ENCODE assay signal across 10 mouse cellular contexts in genomic region chr11:114830433-114830773, GRCm38 (mm10). TPM values are rescaled to one million over a fixed set of nuclear protein-coding genes. Genes with fewer than 3 reads are reported as not detected.
DNase-seq lines count a peak whose midpoint lies in the region; ATAC-seq lines count a peak whose summit lies in the region.
"Had no signal": no experiment of that assay in that cellular context is flagged by ENCODE, and none has a peak within 500 bp of the region (broad histone marks: within the 10 kb centered on the region; RNA-seq: fewer than 3 reads in every experiment).

No protein-coding gene starts in this region.

- no peaks in the 10 kb centered on the region for H3K9me3 ChIP-seq in heart, embryonic 16.5 days (replicated peaks; ENCODE audit: control insufficient read depth, low read length)
- H3K9me3 ChIP-seq in embryonic facial prominence, embryonic 13.5 days = no peaks in the 10 kb centered on the region
- no peaks in the 10 kb centered on the region for H3K9me3 ChIP-seq in intestine, embryonic 15.5 days
- no peaks in the 10 kb centered on the region for H3K9me3 ChIP-seq in midbrain, embryonic 12.5 days

- ATAC-seq in heart, embryonic 16.5 days (replicated peaks; ENCODE audit: extremely low read depth, insufficient read depth, low FRiP score) = peak; percentile 5; the same call in 1 of the 2 replicates
- ATAC-seq in embryonic facial prominence, embryonic 13.5 days (ENCODE audit: insufficient number of reproducible peaks, insufficient read depth, low FRiP score, low TSS enrichment, low read depth) = no peak
- ATAC-seq in intestine, embryonic 15.5 days = no peak
- ATAC-seq in midbrain, embryonic 12.5 days (ENCODE audit: low FRiP score, low read depth) = no peak

- H3K36me3 ChIP-seq in heart, embryonic 16.5 days (ENCODE audit: control insufficient read depth, insufficient read depth) = no peaks in the 10 kb centered on the region
- no peaks in the 10 kb centered on the region for H3K36me3 ChIP-seq in embryonic facial prominence, embryonic 13.5 days
- H3K36me3 ChIP-seq in intestine, embryonic 15.5 days = no peaks in the 10 kb centered on the region
- no peaks in the 10 kb centered on the region for H3K36me3 ChIP-seq in midbrain, embryonic 12.5 days

- peak overlapping the region; percentile 59 for H3K9ac ChIP-seq in heart, embryonic 16.5 days (ENCODE audit: low read length)
- peak overlapping the region; percentile 66 for H3K9ac ChIP-seq in embryonic facial prominence, embryonic 13.5 days
- 0 out of 2 replicates have a peak overlapping the region, but pooled peaks have one; percentile 0 for H3K9ac ChIP-seq in intestine, embryonic 15.5 days
- peak overlapping the region; percentile 39; the same call in 1 of the 2 replicates for H3K9ac ChIP-seq in midbrain, embryonic 12.5 days (replicated peaks)

- DNase-seq in heart, postnatal 10 days = no peak
- DNase-seq in cerebellum, adult 8-10 months = no peak
- DNase-seq in right cerebral cortex, postnatal 25 days = no peak
- DNase-seq in layer of hippocampus, adult 8-10 months (ENCODE audit: low spot score in 2 of 2) = no peak

- H3K27ac ChIP-seq in heart, embryonic 16.5 days (ENCODE audit: low read length) = peak overlapping the region; percentile 80
- peak overlapping the region; percentile 90 for H3K27ac ChIP-seq in embryonic facial prominence, embryonic 13.5 days
- H3K27ac ChIP-seq in intestine, embryonic 15.5 days = peak overlapping the region; percentile 66
- H3K27ac ChIP-seq in midbrain, embryonic 12.5 days (replicated peaks) = peak overlapping the region; percentile 17; the same call in 1 of the 2 replicates

- H3K4me1 ChIP-seq in heart, embryonic 16.5 days (ENCODE audit: control insufficient read depth, insufficient read depth, low read length) = peaks cover 15% of the 10 kb centered on the region
- H3K4me1 ChIP-seq in embryonic facial prominence, embryonic 13.5 days = peaks cover 22% of the 10 kb centered on the region
- H3K4me1 ChIP-seq in intestine, embryonic 15.5 days (replicated peaks) = peaks cover 22% of the 10 kb centered on the region
- H3K4me1 ChIP-seq in midbrain, embryonic 12.5 days = peaks cover 20% of the 10 kb centered on the region

- intact Hi-C loops in heart, postnatal 10 days (cut with DNase I) = no loop called here

- 28% methylated on average over 8 of the region's 8 CpGs for WGBS in heart, embryonic 16.5 days
- 13% methylated on average over 8 of the region's 8 CpGs for WGBS in embryonic facial prominence, embryonic 13.5 days
- WGBS in intestine, embryonic 15.5 days = 19% methylated on average over 8 of the region's 8 CpGs
- WGBS in midbrain, embryonic 12.5 days = 17% methylated on average over 8 of the region's 8 CpGs

- H3K27me3 ChIP-seq in heart, embryonic 16.5 days (ENCODE audit: control insufficient read depth, insufficient read depth, low read length) = no peaks in the 10 kb centered on the region
- no peaks in the 10 kb centered on the region for H3K27me3 ChIP-seq in embryonic facial prominence, embryonic 13.5 days
- H3K27me3 ChIP-seq in intestine, embryonic 15.5 days (replicated peaks) = no peaks in the 10 kb centered on the region
- H3K27me3 ChIP-seq in midbrain, embryonic 12.5 days = peaks cover 11% of the 10 kb centered on the region; the same call in 1 of the 2 replicates

- peak overlapping the region; percentile 45 for H3K4me3 ChIP-seq in heart, embryonic 16.5 days (ENCODE audit: low read length)
- peak overlapping the region; percentile 29 for H3K4me3 ChIP-seq in embryonic facial prominence, embryonic 13.5 days
- peak overlapping the region; percentile 24; the same call in 1 of the 2 replicates for H3K4me3 ChIP-seq in intestine, embryonic 15.5 days (replicated peaks)
- no peak overlapping the region; the same call in 1 of the 2 replicates for H3K4me3 ChIP-seq in midbrain, embryonic 12.5 days

- peak overlapping the region; percentile 71 for H3K4me2 ChIP-seq in heart, embryonic 16.5 days (ENCODE audit: low read depth, low read length)
- H3K4me2 ChIP-seq in embryonic facial prominence, embryonic 13.5 days = peak overlapping the region; percentile 61
- H3K4me2 ChIP-seq in intestine, embryonic 15.5 days (replicated peaks) = peak overlapping the region; percentile 72
- H3K4me2 ChIP-seq in midbrain, embryonic 12.5 days (replicated peaks) = peak overlapping the region; percentile 57

RNA-seq across cellular contexts. Expression of gene Gprc5c, which starts 20.5 kb away (rescaled TPM):
- polyA plus RNA-seq in heart, embryonic 16.5 days (2015; fragmentation: Nextera tagmentation; extraction: Ambion mirVana) = 14.5 and 15.4 TPM in 2 replicates
- 10 to 100 TPM; 12.9 to 18.1 TPM for total RNA-seq in heart, postnatal 10 days (2021)
- polyA plus RNA-seq in embryonic facial prominence, embryonic 13.5 days (2015; fragmentation: Nextera tagmentation; extraction: Ambion mirVana) = 44.4 and 44.8 TPM in 2 replicates
- 15.5 and 16.0 TPM in 2 replicates for polyA plus RNA-seq in intestine, embryonic 15.5 days (2015; fragmentation: Nextera tagmentation; extraction: Ambion mirVana)
- 10.4 and 16.8 TPM in 2 replicates for polyA plus RNA-seq in midbrain, embryonic 12.5 days (2016; fragmentation: Nextera tagmentation; extraction: Ambion mirVana)
- 1 to 10 TPM; 4.3 to 7.2 (median 4.8) TPM for total RNA-seq in layer of hippocampus, adult 8-10 months (2022)
- total RNA-seq: hematopoietic stem cell, adult 5-6 weeks; MEL had no signal

RNA-seq across cellular contexts. Expression of gene Gpr142, which starts 31.7 kb away (rescaled TPM):
- not detected in 2 replicates for polyA plus RNA-seq in heart, embryonic 16.5 days (2015; fragmentation: Nextera tagmentation; extraction: Ambion mirVana)
- not detected for total RNA-seq in heart, postnatal 10 days (2021)
- not detected in 2 replicates for polyA plus RNA-seq in embryonic facial prominence, embryonic 13.5 days (2015; fragmentation: Nextera tagmentation; extraction: Ambion mirVana)
- 0.21 and 0.51 TPM in 2 replicates for polyA plus RNA-seq in intestine, embryonic 15.5 days (2015; fragmentation: Nextera tagmentation; extraction: Ambion mirVana)
- polyA plus RNA-seq in midbrain, embryonic 12.5 days (2016; fragmentation: Nextera tagmentation; extraction: Ambion mirVana) = not detected in 2 replicates
- total RNA-seq in layer of hippocampus, adult 8-10 months (2022) = not detected
- total RNA-seq: hematopoietic stem cell, adult 5-6 weeks; MEL had no signal

RNA-seq across cellular contexts. Expression of gene Btbd17, which starts 34.7 kb away (rescaled TPM):
- polyA plus RNA-seq in heart, embryonic 16.5 days (2015; fragmentation: Nextera tagmentation; extraction: Ambion mirVana) = not detected in 2 replicates
- total RNA-seq in heart, postnatal 10 days (2021) = under 1 TPM in 1 of 2 experiments, not detected in 1; 0.32 TPM
- polyA plus RNA-seq in embryonic facial prominence, embryonic 13.5 days (2015; fragmentation: Nextera tagmentation; extraction: Ambion mirVana) = 1.1 and 1.6 TPM in 2 replicates
- 1.4 and 1.5 TPM in 2 replicates for polyA plus RNA-seq in intestine, embryonic 15.5 days (2015; fragmentation: Nextera tagmentation; extraction: Ambion mirVana)
- 61.0 and 68.5 TPM in 2 replicates for polyA plus RNA-seq in midbrain, embryonic 12.5 days (2016; fragmentation: Nextera tagmentation; extraction: Ambion mirVana)
- 10 to 100 TPM; 15.3 to 19.6 (median 17.4) TPM for total RNA-seq in layer of hippocampus, adult 8-10 months (2022)
- total RNA-seq: hematopoietic stem cell, adult 5-6 weeks; MEL had no signal

RNA-seq across cellular contexts. Expression of gene Cd300a, which starts 59.4 kb away (rescaled TPM):
- polyA plus RNA-seq in heart, embryonic 16.5 days (2015; fragmentation: Nextera tagmentation; extraction: Ambion mirVana) = 1.2 and 1.4 TPM in 2 replicates
- total RNA-seq in heart, postnatal 10 days (2021) = under 1 TPM; 0.96 to 0.99 TPM
- 1.0 and 2.3 TPM in 2 replicates for polyA plus RNA-seq in embryonic facial prominence, embryonic 13.5 days (2015; fragmentation: Nextera tagmentation; extraction: Ambion mirVana)
- 1.2 and 2.2 TPM in 2 replicates for polyA plus RNA-seq in intestine, embryonic 15.5 days (2015; fragmentation: Nextera tagmentation; extraction: Ambion mirVana)
- 0.71 and 0.97 TPM in 2 replicates for polyA plus RNA-seq in midbrain, embryonic 12.5 days (2016; fragmentation: Nextera tagmentation; extraction: Ambion mirVana)
- total RNA-seq in layer of hippocampus, adult 8-10 months (2022) = 1 to 10 TPM in 2 of 4 experiments, under 1 TPM in 2; 0.39 to 1.3 (median 0.80) TPM
- total RNA-seq: MEL had no signal

Comparison
In these comparisons a context has a peak if more than half of its experiments do, and no peak if none do; other contexts are left out.
1. H3K27ac ChIP-seq: peak in every context shown above with its lines; median percentile 90 in embryonic facial prominence, embryonic 13.5 days; 80 in heart, embryonic 16.5 days; 66 in intestine, embryonic 15.5 days; 17 in midbrain, embryonic 12.5 days.
2. H3K9ac ChIP-seq: peak in every context shown above with its lines; median percentile 66 in embryonic facial prominence, embryonic 13.5 days; 59 in heart, embryonic 16.5 days; 39 in midbrain, embryonic 12.5 days; 0 in intestine, embryonic 15.5 days.
3. RNA of gene Btbd17, which starts 34.7 kb away (polyA plus RNA-seq): 61.0 to 68.5 TPM in midbrain, embryonic 12.5 days; 1.4 to 1.5 TPM in intestine, embryonic 15.5 days, 1.1 to 1.6 TPM in embryonic facial prominence, embryonic 13.5 days and not detected in heart, embryonic 16.5 days; every median in the first group is over 10 times any median in the second.
4. Peak in every context shown above with its lines, with median percentiles within 50 percentile points of each other: H3K4me2 ChIP-seq.